Mouse (Mus musculus): ENCODE results near the gene Phkg2. TPM values are rescaled to one million over a fixed set of nuclear protein-coding genes. Genes with fewer than 3 reads are reported as not detected.

The Phkg2 gene
- 82.7 TPM for polyA plus RNA-seq (2017; shearing (Covaris generic))

DNA sequence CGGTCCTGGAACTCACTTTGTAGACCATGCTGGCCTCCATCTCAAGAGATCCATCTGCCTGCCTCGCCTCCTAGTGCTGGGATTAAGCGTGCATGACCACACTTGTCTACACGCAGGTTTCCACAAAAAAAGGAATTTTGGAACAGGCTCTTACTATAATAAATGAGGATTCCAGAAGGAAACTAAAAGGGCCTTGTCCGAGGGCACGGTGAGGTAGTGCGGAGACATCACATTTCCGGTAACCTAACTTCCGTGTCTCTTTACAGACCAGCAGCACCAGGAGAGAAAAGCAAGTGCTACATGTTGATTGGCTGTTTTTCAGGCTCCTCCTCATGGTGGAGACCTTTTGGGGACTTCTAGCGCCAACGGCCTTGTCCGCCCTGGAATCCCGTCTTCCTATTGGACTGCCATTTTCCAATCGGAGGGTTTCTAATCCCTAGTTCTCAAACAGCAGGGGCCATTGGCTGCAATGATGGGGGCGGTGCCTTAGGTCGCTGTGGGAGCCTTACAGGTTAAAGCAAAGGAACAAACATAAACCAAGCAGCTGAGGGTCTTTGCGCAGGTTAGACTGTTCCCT, at the start of gene Phkg2:
Phkg2 (plus strand) TSS at position 446 of the 577 bp plus-strand sequence.

DNA sequence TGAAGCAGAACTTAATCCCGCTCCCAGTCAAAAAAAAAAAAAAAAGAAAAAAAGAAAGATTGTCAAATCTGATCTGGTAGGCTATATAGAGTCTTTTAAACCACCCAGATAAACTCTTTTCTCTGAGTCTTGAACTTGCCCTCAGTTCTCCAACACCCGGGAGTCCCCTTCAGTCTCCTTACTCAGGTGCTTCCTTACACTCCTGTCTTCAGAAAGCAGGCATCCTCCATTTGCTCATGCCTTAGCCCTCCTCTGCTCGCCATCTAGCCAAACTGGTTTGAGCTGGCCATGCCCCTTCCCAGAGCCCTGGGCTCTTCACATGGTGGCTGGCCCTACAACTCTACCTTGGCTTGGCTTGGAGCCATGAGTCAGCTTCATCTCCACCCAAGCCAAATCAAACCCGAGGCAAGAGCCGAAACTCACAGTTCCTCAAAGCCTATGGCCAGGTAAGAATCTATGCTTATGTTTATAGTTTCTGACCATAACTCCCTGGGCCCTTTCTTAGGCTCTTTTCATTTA, 11.7 kb upstream of the Phkg2 start, which contains the start of gene Tmem265:
Tmem265 (plus strand) TSS at position 51 of the 519 bp plus-strand sequence.

DNA sequence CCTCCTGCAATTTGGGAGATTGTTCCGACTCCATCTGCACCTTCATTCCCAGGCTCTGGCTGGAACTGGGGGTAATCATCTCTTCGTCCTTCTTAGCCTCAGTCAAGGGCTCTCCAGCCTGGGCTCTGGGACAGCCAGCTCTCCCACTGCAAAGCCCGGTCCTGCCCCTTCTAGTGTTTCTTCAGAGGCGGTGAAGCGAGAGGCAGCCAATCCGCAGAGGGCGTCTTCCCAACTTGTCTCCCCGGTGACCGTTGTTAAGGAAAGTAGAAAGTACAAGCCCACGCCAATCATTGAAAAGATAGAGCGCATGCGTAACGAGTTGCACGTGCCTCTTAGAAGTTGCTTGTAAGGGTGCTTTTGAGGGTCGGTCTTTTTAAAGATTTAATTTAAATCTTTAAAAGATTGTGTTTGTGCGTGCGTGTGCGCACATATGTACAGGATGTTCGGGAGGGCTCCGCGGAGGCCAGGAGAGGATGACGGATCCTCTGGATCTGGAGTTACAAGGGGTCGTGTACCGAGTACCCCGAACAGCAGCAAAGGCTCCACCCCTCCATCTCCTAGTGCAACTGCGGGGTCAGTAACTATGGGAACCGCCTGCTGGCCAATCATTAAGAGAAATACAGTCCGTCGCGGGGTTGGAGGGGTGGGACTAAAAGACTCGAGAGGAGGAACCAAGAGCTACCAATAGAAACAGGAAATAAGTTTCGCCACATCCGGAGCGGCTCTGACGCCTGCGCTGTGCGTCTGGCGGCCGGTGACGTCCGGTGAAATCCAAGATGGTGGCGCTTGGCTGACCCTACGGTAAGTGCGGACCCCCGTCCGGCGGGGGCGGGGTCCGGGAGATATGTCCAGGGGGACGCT, 15.1 kb downstream of the Phkg2 start, which contains the start of the genes Ccdc189 and Rnf40:
Ccdc189 (minus strand) TSS at position 585 of the 861 bp plus-strand sequence.
Rnf40 (plus strand) TSS at position 757 of the 861 bp plus-strand sequence.

DNA sequence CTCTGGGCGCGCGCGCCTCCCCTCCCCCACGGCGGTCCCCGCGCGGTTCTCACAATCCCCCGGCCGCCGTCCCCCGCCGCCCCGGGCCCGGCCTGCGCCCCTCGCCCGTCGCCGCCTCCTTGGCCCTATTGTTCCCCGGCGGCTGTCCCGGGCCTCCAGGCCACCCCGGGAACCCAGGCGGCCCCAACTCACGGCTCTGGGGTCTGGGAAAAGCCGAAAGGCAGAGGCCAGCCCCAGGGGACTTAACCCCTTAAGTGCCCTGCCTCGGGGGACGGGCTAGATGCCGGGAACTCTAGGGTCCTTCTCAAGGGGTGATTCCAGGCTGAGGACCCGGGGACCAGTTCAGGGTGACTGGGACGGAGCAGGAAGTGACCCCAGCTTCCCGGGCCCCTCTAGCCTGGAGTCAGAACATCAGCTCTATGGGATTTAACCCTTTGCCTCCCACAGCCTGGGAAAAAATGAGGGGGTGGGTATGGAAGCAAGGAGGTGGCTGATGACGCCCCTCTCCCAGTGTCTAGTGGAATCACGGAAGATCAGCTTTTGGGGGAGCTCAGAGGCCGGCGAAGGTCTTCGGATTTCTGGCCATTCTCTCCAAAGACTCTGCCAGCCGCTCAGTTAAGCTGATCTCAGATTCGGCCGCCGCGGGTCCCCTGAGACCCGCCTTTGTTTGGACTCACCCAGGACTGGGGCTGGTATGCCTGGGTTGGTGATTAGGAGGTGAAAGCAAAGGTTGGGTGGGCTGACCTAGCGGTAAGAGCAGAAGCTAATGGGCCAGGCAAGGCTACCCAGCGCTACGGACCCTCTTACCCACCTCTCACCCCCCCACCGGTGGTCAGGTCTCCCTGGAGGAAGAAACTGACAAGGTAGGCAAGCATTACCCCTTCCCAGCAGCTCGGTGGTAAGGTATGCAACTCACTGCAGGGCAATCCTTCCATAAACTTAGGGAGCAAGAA, 42.0 kb downstream of the Phkg2 start, which contains the start of gene Zfp629:
Zfp629 (minus strand) TSS at position 907 of the 953 bp plus-strand sequence.

Other genes starting within 250 kb of the Phkg2 start
- gene Zfp768, start 227.8 kb upstream of the Phkg2 start, polyA plus RNA-seq (2017; shearing (Covaris generic)), result 0.21 TPM
- 19.6 TPM for gene Zfp747, start 197.3 kb upstream of the Phkg2 start, polyA plus RNA-seq (2017; shearing (Covaris generic))
- 5.6 TPM for gene 9130019O22Rik, start 186.2 kb upstream of the Phkg2 start, polyA plus RNA-seq (2017; shearing (Covaris generic))
- 3.7 TPM for gene E430018J23Rik, start 179.7 kb upstream of the Phkg2 start, polyA plus RNA-seq (2017; shearing (Covaris generic))
- gene Zfp764, start 166.5 kb upstream of the Phkg2 start, polyA plus RNA-seq (2017; shearing (Covaris generic)), result 10.0 TPM
- 18.7 TPM for gene Zfp688, start 151.3 kb upstream of the Phkg2 start, polyA plus RNA-seq (2017; shearing (Covaris generic))
- gene Zfp689, start 124.2 kb upstream of the Phkg2 start, polyA plus RNA-seq (2017; shearing (Covaris generic)), result 12.1 TPM
- gene Prr14, start 113.7 kb upstream of the Phkg2 start, polyA plus RNA-seq (2017; shearing (Covaris generic)), result 122 TPM
- 16.1 TPM for gene Fbrs, start 94.1 kb upstream of the Phkg2 start, polyA plus RNA-seq (2017; shearing (Covaris generic))
- 93.5 TPM for gene Srcap, start 61.4 kb upstream of the Phkg2 start, polyA plus RNA-seq (2017; shearing (Covaris generic))
- 4.3 TPM for gene Gm42715, start 53.8 kb upstream of the Phkg2 start, polyA plus RNA-seq (2017; shearing (Covaris generic))
- gene Tmem265, start 11.9 kb upstream of the Phkg2 start, polyA plus RNA-seq (2017; shearing (Covaris generic)), result 10.3 TPM
- gene Ccdc189, start 15.3 kb downstream of the Phkg2 start, polyA plus RNA-seq (2017; shearing (Covaris generic)), result 0.39 TPM
- 108 TPM for gene Rnf40, start 15.4 kb downstream of the Phkg2 start, polyA plus RNA-seq (2017; shearing (Covaris generic))
- gene Zfp629, start 42.5 kb downstream of the Phkg2 start, polyA plus RNA-seq (2017; shearing (Covaris generic)), result 1.7 TPM
- 59.3 TPM for gene Bcl7c, start 135.6 kb downstream of the Phkg2 start, polyA plus RNA-seq (2017; shearing (Covaris generic))
- not detected for gene Ctf1, start 139.4 kb downstream of the Phkg2 start, polyA plus RNA-seq (2017; shearing (Covaris generic))
- gene Ctf2, start 158.8 kb downstream of the Phkg2 start, polyA plus RNA-seq (2017; shearing (Covaris generic)), result not detected
- 0.71 TPM for gene Fbxl19, start 171.2 kb downstream of the Phkg2 start, polyA plus RNA-seq (2017; shearing (Covaris generic))
- 10.5 TPM for gene Orai3, start 196.5 kb downstream of the Phkg2 start, polyA plus RNA-seq (2017; shearing (Covaris generic))
- 7.5 TPM for gene Setd1a, start 203.3 kb downstream of the Phkg2 start, polyA plus RNA-seq (2017; shearing (Covaris generic))
- gene Gm49388, start 212.3 kb downstream of the Phkg2 start, polyA plus RNA-seq (2017; shearing (Covaris generic)), result not detected
- 0.79 TPM for gene Hsd3b7, start 227.3 kb downstream of the Phkg2 start, polyA plus RNA-seq (2017; shearing (Covaris generic))

Measured in effector memory CD4-positive, alpha-beta T cell, adult 5 months (primary cell).